Mouse (Mus musculus) neutrophil, adult 5-6 weeks (primary cell): ENCODE measurements around the gene Atxn7l3. TPM values are rescaled to one million over a fixed set of nuclear protein-coding genes. Genes with fewer than 3 reads are reported as not detected.

Experiments used
- ATAC-seq: fragments of 151-379, 151-347 bp; 2 replicates; pipeline ENCODE4 v1.8.0; 2017; ENCODE audit warnings: mild to moderate bottlenecking, moderate TSS enrichment; ENCODE audit not compliant: insufficient number of reproducible peaks, poor library complexity, low FRiP score, severe bottlenecking; ENCODE audit errors: extremely low read depth
- total RNA-seq: library from RNA; stranded (forward); fragments of 200-1000 nt; gene quantifications from 2 replicates; pipeline ENCODE4 v1.2.3, GENCODE M21; 2017

Atxn7l3 gene
- total RNA-seq: 36.7 and 44.5 TPM in 2 replicates

DNA sequence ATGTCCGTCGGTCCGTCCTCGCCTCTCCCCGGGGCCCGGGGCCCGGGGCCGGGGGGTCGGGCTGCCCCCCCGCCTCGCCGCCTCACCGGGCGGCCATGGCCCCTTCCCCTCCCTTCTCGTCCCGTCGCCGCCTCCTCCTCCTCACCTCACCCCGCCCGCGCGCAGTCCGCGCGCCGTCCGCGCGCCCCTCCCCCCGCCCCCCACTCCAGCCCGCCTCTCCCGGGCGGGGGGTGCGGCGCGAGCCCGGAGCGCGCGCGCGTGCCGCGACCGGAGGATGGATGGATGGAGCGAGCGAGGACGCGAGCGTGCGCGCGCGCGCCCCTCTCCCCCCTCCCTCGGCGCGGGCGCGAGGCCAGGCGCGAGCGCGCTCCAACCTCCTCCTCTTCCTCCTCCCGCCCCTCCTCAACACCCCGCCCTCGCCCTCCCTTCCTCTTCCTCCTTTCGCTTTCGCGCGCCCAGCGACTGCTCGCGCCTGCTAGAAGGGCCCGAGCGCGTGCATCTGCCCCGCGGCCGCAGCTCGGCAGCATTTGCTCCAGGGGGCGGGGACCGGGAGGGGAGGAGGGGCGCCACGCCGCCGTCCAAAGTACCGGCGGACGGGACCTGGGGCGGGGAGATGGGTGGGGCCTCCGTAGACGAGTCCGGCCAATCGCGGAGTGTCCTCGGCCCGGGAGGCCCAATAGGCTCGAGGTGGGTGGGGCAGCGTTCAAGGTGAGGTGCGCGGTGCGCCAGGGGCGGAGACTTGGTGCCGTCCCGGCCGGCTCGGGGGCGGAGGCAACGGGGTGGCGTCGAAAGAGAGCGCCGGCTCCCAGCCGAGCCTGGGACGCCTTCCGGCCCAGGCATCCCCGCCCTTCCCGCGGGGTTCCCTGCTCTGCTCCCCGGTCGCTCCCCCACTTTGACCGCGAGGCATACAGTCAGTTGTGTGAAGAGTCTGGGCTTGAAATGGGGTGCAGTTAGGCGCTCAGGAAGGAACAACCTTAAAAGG is at the start of gene Atxn7l3:
TSS of gene Atxn7l3 (minus strand) at position 141 of the 982 bp plus-strand sequence.
- ATAC-seq: peak; percentile 86

DNA sequence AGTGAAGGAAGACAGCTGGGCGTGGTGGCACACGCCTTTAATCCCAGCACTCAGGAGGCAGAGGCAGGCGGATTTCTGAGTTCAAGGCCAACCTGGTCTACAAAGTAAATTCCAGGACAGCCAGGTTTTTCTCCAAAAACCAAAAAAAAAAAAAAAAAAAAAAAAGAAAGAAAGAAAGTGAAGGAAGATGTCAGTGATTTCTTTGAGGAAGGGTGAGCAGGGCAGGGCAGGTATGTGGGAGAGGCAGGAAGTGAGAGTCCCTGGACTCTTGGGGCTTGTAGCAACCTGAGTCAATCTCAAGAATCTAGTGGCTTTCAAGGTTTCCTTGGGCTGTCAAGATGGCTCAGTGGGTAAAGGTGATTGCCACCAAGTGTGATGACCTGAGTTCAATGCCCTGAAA is 48.0 kb upstream of the Atxn7l3 start:
- ATAC-seq: no peak

DNA sequence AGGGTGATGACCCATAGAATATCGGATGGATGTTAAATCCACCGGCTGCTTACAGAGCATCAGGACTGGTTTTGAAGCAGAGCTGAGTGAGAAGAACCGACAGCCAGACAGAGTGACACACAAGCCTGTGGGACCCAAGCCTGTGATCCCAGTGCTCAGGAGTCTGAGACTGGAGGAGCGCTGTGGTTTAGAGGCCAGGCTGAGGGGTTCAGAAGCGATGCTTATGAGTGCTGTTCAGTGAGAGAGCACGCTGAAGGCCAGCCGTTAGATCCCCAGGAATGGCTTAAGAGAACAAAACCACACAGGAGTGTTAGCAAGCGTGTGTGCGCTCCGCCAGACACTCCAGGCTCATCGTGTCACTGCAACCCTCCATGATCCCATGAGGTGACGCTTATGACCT is 46.3 kb upstream of the Atxn7l3 start:
- no peak for ATAC-seq

DNA sequence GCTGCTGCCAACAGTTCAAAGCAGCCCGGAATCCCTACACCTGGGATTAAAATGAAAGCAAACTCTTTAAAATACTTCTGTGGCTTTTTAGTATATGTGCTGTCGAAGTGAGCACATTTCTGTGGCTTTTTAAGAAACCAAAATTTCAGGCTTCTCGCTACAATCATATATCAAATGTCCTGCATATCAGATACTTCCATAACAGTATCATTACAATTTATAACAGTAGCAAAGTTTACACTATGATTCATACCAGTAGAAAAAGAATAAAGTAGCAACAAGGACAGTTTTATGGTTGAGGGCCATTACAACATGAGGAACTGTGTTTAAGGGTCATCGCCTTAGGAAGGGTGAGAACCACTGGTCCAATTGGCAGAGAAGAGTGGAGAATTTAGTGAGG is 44.7 kb upstream of the Atxn7l3 start:
- no peak for ATAC-seq

DNA sequence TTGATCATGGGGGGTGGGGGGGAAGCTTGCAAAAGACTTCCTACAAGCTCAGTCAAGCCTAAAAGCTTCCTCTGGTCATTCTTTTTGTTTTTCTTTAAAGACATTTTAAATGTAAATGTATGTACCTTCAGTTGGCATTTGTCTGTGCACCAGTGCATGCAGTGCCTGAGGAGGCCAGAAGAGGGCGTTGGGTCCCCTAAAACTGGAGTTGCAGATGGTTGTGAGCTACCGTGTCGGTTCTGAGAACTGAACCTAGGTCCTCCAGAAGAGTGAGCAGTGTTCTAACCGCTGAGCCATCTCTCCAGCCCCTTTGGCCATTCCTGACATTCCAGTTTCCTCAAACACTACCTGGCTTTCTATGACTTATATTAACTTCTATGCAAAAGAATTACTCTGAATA is 43.2 kb upstream of the Atxn7l3 start:
- no peak for ATAC-seq

DNA sequence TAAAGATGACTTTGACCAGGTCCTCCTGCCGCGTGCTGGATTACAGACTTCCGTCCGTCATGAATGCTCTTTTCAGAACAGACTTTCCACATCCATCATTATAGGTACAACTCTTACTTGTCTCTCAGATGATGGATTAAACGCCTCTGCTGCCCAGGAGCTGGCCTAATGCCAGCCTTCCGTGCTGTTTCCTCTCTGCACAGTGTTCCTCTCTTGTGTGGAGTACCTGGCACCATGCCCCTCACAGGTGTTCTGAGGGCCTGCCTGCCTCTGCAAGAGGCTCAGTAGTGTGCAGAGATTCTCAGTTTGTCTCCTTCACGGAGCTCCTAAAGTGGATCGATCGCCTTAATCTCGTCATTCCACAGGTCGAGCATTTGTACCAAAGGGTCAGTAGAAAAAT is 42.8 kb upstream of the Atxn7l3 start:
- no peak for ATAC-seq

DNA sequence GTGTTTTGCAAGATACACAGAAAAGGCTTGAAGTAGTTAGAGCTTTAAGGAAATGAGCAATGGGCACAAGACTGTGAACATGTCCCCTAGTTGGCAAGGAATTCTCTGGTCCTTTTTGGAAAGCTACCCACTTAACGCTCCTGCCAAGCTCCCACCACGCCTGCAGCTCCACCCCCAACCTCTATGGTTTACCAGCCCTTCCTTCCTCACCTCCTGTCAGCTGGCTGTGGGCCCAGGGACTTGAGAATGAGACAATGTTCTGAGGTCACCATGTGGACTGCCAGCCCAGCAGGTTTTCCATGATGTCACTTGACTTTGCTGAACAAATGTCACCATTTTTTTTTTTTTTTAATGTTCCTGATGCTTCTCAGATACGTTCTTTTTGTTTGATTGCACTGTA is 42.1 kb upstream of the Atxn7l3 start:
- ATAC-seq: no peak

DNA sequence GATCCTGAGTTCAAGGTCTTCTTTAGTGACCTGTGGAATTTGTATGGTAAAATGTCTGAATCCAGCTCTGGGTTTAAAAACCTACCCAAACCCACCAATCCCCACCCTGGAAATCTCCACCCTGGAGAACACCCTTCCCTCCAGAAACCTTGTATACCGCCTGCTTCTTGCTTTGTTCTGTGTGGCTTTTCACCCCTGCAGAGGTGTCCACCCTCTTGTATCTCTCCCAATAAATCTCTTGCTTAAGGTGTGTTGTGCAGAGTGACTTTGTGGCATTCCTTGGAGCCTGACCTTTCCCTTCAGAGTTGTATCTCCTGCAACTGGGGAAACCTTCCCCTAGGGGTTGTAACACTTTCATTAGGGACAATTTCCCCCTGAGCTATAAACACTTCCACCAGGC is 41.5 kb upstream of the Atxn7l3 start:
- no peak for ATAC-seq

DNA sequence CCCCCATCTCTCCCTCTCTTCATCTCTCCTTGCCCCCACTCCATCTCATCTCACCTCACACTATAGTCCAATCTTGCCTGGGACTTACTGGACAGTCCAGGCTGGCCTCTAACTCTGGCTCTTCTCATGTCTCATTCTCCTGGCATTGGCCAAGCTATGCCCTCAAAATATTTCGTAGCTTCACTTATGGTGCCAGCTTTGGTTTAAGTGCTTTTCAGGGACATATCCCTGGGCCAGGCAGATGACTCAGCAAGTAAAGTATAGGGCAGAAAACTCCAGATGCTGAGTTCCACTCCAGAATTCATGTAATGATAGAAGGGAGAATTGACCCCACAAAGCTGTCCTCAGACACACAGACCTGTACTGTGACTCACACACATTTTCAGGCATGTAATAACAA is 39.8 kb upstream of the Atxn7l3 start:
- ATAC-seq: no peak

DNA sequence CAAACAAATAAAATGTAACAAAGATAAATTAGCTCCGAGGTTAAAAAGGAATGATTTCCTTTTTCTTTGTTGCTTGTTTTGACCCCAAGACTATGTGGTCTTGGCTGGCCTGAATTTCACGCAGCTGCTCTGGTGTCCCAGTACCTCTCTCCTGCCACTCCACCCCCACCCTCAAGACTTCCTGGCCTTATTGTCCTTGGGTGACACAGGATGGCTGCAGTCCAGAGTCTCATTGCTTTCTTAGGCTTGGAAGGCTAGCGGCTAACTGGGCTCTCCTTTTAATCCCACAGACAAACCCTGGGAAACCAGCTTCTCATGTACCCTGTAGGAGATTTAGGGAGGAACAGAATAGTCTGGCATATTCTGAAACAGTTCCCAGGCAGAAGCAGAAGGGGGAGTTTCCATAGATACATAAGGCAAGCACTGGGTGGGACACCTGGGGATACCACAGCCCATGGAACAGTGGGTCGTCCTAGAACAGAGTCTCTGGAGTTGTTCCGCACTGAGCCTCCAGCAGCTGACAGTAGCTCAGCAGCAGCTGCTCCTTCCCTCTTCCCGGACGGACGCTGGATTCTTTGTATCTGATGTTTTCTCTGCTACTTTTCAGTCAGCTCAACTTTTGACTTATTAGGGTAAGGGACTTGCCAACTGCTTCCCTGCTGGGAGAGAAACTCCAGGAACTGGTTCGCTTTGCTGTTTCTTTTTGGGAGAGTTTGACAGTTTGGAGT is 38.7 kb upstream of the Atxn7l3 start:
- no peak for ATAC-seq

DNA sequence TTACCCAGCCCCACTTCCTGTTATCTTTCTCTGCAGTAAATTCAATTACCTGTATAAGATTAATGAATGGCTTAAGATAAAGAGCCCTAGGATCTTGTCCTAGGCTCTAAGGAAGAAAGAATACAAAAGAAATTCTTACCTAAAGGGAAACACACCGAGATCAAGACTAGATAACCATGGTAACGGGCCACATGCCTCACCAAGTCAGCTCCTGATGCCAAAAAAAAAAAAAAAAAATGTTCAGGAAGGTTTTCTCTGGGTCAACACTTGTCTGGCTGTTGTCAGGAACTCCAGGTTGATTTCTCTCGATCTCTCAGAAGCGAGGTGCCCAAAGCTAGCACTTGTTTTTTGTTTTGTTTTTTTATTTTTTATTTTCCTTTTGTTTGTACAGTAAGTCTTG is 37.6 kb upstream of the Atxn7l3 start:
- ATAC-seq: no peak

DNA sequence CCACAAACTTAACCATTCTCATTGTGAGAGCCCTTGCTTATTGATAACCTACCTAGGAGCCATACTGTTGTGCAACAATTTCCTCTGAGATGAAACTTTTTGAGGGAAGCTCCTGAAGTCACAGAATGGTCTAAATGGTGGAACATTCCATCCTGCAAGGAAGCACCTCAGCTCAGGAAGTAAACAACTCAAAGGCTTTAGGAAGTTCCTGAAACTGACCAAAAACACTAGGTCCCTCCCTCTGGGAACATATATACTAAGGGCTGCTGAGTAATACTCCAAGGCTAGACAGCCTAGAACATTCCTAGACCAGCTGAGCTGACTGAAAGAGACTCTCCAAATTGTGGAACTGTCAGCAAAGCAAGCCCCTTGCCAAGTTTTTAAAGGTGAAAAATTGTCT is 36.6 kb upstream of the Atxn7l3 start:
- no peak for ATAC-seq

DNA sequence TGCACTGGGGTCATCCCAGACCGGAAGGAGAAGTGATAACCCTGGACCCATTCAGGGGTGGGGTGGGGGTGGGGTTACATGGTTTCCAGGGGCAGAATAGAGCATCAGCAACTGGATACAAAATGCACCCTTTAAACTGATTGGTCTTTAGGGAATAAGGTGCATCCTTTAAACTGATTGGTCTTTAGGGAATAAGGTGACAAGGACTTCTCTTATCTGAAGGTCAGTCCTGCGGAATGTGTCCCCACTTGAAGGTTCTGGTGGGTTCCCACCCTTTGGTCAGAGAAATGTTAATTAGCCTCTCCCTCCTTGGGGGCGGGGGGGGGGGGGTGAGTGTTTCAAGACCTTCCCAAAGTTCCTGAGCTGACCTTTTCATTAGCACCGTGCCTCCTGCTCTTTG is 35.4 kb upstream of the Atxn7l3 start:
- ATAC-seq: no peak

DNA sequence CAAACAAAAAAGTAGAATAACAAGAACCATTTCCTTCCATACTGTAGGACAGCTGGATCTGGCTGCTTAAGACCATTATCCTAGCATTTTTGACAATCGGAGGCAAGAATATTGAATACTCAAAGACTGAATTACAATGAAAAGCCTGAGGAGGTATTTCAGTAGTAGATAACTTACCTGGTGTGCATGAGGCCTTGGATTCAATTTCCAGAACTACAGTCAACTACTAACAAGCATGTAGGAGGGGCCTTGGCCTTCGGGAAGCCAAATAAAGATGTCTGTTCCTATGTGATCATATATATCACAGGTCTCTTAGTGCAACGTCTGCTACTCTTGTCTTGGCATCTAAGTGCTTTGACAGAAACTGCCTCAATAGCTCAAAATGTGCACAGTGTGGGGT is 33.6 kb upstream of the Atxn7l3 start:
- ATAC-seq: no peak

DNA sequence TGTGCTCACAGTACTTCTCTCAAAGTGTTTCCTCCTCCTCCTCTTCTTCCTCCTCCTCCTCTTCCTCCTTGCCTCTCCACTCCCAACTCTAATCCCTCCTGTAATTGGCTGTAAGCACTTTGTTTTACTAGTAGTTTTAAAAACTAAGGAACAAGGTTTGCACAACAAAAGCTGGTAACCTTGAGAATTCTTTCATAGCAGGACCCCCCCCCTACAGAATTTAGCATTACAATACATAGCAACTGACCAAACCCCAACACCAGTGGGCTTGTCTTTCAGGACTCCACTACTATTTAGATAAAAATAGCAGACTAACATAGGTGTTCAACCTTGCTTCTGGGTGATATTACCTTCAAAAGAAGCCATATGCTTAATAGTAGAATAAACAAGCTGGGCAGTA is 33.1 kb upstream of the Atxn7l3 start:
- ATAC-seq: no peak

DNA sequence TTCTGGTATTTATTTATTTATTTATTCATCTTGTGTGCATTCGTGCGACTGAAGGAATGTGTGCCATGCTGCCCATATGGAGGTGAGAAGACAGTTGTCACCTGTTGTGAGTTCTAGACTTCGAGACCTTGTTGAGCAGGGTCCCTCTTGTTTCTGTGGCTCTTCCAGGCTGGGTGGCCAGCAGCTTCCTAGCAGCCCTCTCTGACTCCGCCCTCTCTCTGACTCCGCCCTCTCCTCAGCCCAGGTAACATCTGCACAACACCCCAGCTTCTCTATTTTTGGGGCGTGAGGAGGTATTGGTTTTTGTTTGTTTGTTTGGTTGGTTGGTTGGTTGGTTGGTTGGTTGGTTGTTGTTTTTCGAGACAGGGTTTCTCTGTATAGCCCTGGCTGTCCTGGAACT is 31.4 kb upstream of the Atxn7l3 start:
- ATAC-seq: no peak

DNA sequence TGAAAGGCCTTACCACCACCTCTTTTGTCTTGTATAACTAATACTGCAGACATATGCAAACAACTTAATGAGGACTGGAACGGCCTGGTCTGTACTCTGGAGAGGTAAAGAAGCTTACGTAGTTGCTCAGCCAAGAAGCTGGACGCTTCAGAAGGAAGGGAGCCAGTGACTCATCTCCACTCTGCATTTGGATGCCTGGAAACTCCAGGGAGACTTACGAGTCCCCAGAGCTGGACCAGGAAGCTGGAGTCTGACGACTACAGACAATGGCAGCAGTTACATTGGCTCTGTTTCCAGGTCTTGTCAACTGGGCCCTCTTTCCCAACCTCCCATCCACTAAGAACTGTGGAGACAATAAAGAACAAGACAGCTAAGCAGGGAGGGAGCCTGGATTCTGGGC is 30.8 kb upstream of the Atxn7l3 start:
- no peak for ATAC-seq

DNA sequence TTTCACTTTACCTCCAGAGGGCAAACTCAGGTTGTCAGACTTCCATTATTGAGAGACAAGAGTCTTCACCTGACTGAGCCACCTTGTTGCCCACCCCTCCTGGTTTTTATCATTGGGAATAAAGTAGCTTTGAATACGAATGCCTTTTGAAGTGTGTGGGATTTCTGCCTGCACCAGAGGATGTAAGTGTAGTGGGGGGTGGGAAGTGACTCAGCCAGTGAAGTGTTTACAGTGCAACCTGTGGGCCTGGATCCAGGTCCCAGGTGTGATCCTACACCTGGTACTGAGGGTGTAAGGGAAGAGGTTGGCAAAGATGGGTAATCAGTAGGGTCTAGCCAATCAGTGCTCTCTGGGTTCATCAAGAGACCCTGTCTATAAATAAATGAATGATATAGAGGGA is 27.1 kb upstream of the Atxn7l3 start:
- no peak for ATAC-seq

DNA sequence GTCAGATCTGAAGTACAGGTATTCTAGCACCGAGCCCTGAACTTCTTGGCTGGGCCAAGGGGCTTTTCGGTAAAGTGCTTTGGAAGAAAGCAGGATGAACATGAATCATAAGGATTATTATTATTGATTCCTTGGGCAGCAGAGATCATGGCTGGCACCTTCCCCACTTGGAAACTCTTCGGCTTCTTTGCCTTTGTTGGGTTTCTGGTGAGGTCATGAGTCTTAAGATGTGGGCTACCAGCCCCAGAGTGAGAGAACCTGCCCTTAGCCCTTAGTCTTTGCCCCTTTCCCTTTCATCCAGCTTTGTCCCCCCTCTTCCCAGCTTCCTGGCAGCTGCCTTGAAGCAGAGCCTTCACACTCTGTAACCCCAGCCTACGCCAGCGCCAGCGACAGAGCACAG is 25.5 kb upstream of the Atxn7l3 start:
- no peak for ATAC-seq

DNA sequence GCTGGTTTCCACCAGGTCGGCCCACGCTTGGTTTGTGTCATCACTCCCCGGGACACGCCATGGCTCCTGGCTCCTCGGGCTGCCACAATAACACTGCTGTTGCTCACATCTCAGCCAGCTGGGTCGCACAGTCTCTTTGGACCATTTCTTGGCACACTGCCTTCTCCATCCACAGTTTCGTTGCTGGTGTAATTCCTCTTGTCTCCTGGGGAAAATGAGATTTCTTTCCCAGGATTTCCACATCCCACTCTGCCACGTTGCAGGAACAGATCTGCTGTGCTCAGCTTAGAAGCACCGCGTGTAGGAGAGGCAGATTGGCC is 24.2 kb upstream of the Atxn7l3 start:
- ATAC-seq: no peak
